ENCODE assay signal across 18 mouse cellular contexts in the genomic region with DNA sequence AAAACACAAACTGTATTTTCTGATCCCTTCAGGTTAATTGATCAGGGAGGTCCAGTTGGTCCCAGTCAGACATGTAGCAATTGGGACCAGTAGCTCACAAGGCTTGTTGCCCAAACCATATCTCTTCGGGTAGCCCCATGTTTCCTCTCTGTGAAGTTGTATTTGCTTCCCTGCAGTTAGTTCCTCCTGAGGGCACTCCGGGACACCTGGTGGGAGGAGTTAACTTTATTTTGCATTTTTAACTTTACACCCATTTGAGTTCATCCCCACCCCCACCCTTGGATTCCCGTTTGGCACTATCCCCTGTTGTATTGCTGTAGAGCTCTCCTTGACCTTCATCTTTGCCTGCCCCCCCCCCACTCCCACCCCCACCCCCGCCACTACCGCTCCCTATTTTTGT. TPM values are rescaled to one million over a fixed set of nuclear protein-coding genes. Genes with fewer than 3 reads are reported as not detected.
"Had no signal": no experiment of that assay in that cellular context is flagged by ENCODE, and none has a peak within 500 bp of the region (broad histone marks: within the 10 kb centered on the region; RNA-seq: fewer than 3 reads in every experiment).

No protein-coding gene starts in this region.

- H3K4me2 ChIP-seq: limb, embryonic 15.5 days; neural tube, embryonic 15.5 days had no signal

- H3K4me3 ChIP-seq: layer of hippocampus, adult 2 months; left cerebral cortex, adult 2 months; limb, embryonic 15.5 days; myocyte; neural tube, embryonic 15.5 days had no signal

- H3K9ac ChIP-seq: limb, embryonic 15.5 days; neural tube, embryonic 15.5 days had no signal

- H3K27ac ChIP-seq: layer of hippocampus, adult 2 months; left cerebral cortex, adult 2 months; limb, embryonic 15.5 days; neural tube, embryonic 15.5 days had no signal

- H3K27me3 ChIP-seq: limb, embryonic 15.5 days; neural tube, embryonic 15.5 days had no signal

- DNase-seq: kidney, adult 9 months; kidney, postnatal 4 days; lung, adult 18-20 months; midbrain, embryonic 14.5 days; right cerebral cortex, adult 18-20 months; right cerebral cortex, postnatal 25 days; thymus, postnatal 36 days had no signal

- H3K9me3 ChIP-seq: limb, embryonic 15.5 days; neural tube, embryonic 15.5 days had no signal

- ATAC-seq: intestine, postnatal 0 days had no signal

RNA-seq across cellular contexts. Expression of a gene that starts 13.6 kb away (rescaled TPM):
- polyA plus RNA-seq: limb, embryonic 11.5 days; lung, embryonic 16.5 days; midbrain, embryonic 14.5 days; neural tube, embryonic 11.5 days; neural tube, embryonic 15.5 days; small intestine, adult 2 months; thymus, postnatal 0 days had no signal

RNA-seq across cellular contexts. Expression of a gene that starts 13.7 kb away (rescaled TPM):
- polyA plus RNA-seq: limb, embryonic 11.5 days; lung, embryonic 16.5 days; midbrain, embryonic 14.5 days; neural tube, embryonic 15.5 days; small intestine, adult 2 months had no signal

RNA-seq across cellular contexts. Expression of a gene that starts 21.6 kb away (rescaled TPM):
- polyA plus RNA-seq: intestine, postnatal 0 days; lung, embryonic 16.5 days; midbrain, embryonic 14.5 days had no signal
